Mouse (Mus musculus) mouse embryonic stem cell (cell line): ENCODE data around the gene Kcnq2.

ENCODE experiments used
- in situ Hi-C, 2 experiments: fragments of 300-500 bp; cut with MboI; formaldehyde crosslinking; loops; 1 replicate in 1 of 2; 3 replicates in 1 of 2; pipeline ENCODE4 v1.14.3; 2019 to 2020; ENCODE audit warnings: low sequenced_read_pairs in 2 of 2, low pct_unique_long_range_greater_than_20kb in 1 of 2, mixed read lengths in 1 of 2; ENCODE audit not compliant: unreplicated experiment in 1 of 2

Kcnq2 gene

DNA sequence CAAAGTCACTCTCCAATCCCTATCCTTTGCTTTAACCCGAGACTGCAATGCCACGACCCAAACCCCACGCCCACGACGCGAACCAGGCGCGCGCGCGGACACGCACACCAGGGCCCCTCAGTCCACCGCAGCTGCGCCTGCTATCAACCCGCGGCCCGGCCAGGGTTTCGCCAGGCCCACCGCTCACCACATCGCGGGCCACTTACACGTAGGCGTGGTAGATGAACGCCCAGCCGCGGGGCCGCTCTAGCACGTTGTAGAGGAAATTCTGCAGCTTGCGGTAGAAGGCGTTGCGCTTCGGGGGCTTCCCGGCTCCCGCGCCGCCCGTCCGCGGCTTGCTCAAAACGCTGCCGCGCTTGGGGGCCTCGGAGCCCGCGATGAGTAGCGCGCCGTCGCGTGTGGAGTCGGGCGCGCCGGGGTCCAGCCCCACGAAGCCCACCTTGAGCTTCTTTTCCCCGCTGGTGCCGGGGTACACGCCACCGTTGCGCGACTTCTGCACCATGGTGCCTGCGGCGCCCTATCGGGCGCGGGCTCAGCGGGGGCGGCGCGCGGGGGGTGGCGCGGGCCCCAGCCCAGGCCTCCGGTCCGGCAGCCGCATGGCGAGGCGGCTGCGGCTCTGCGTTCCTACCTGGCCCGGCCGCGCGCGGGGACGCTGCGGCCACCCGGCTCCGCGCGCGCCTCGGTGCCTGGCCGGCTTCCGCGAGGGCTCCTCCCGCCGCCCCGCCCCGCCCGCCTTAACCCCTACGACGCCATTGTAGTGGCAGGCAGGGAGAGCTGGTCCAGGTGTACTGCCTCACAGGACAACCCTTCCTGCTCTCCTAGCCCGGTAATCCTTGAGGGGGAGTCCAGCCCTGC lies at the start of gene Kcnq2:
Gene Kcnq2, minus strand, starts transcription at position 710 of the 855 bp plus-strand sequence.
- in situ Hi-C loops: no loop called here

DNA sequence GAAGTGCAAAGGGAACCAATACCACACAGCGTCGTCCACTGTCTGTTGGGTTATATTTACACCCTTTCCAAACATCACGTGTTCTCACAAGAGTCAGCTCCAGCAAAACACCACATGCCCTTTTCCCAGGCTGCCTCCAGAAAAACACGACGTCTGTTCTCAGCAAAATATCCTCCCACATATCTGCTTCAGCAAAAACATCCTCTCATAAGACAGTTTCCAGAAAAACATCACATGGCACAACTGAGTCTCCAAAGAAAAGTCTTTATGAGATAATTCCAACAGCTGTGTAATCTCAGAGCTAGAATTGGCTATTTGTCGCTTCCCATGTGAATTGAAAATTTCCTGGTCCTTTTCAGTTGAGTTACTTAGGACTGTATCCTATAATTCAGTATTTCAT lies 45.8 kb upstream of the Kcnq2 start:
- in situ Hi-C loops: no loop called here

DNA sequence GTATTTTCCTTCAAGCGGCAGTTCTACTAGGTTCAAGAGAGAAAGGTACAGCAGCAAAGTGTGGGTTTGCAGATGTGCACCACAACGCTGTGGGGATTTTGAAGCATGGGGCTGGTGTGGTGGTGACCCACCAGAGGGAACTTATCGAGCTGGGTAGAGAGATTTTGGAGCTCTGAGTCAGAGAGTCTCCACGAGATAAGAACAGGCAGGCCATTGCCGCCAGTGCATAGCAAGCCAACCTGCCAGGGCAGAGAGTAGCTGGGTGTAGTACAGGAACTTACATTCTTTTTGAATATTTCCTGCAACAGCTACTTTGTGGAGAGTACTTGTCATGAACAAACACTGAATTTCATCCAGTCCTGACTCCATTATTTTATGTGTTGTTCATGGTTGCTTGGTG lies 43.4 kb upstream of the Kcnq2 start:
- in situ Hi-C loops: no loop called here

DNA sequence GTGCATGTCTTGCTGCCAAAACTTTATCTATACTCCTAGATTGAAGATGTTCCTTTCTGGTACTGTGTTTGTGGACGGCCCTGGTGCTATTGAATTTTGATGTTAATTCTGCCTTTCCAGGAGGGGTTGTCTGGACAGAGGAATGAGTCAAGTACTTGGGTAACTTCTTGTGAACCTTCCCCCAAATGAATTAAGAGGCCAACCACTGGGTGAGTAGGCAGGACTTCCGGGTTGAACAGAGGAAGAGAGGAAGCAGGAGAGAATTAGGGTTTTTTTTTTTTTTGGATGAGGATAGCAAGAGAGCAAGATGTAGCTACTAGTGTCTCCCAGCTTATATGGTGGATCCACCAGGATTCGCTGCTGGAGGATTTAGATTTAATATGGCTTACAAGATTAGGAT lies 42.9 kb upstream of the Kcnq2 start:
- in situ Hi-C loops: no loop called here

DNA sequence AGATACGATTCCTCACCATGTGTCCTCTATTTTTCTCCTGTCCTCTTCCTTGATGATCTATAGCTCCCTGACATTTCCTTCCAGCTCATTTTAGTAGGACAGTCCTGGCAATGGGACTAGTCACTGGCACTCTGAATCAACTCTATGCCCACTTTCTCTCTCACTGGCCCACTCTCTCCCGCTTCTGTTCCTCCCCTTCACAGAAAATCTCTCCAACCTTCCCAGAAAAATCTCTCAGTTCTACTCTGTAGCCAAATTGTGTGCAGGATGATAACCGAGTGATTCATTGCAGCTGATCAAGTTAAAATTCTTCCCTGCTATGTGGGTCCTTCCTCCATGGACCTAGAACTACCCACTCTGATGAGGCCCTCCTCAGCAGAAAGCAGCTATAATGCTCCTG lies 39.5 kb upstream of the Kcnq2 start:
- in situ Hi-C loops: no loop called here

DNA sequence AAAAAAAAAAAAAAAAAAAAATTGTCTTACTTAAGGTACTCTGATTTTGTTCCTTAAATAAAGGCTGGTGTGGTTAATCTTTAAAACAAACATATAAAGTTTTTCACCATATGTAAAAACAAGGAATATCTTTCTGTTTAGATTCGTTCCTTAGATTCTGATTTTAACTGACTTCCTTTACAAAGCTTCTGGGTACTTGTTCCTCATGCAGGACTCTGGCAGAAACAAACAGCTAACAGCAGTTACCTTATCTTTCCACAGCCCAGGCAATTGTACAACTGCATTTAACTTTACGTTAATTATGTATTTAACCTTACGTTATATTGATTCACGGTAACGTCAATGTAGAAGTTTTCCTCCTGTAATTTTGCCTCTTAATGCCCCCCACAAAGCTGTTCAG lies 31.4 kb upstream of the Kcnq2 start:
- in situ Hi-C loops: no loop called here

DNA sequence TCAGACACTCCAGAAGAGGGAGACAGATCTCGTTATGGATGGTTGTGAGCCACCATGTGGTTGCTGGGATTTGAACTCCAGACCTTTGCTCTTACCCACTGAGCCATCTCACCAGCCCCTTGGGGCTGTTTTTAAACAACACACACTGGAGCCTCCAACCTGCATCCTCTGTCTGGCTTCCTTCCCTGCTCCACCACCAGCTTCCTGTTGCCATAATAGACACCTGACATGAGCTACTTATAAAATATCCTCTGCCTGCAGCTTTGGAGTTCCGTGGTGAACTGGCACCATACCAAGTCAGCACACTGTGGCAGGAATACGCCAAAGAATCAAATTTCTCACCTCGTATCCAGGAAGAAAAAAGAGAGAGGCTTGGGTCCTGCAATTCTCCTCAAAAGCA lies 25.7 kb upstream of the Kcnq2 start:
- in situ Hi-C loops: no loop called here

DNA sequence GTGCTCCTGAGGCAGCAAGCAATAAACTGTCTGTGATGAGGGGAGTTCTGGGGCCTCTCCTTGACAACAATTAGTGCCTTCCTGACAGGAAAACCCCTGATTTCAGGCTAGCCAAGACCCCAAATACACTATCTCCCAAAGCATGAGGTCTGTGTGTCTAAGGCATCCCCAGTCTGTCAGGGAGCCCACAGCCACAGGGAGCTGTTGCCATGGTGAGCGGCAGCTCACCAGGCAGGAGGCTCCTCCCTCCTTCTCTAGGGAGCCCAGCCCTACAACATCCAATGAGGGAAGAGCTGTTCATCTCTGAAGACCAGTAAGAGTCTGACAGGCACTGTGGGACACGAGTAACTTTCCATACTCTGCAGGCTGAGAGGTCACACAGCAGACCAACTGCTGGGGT lies 24.7 kb upstream of the Kcnq2 start:
- in situ Hi-C loops: no loop called here

DNA sequence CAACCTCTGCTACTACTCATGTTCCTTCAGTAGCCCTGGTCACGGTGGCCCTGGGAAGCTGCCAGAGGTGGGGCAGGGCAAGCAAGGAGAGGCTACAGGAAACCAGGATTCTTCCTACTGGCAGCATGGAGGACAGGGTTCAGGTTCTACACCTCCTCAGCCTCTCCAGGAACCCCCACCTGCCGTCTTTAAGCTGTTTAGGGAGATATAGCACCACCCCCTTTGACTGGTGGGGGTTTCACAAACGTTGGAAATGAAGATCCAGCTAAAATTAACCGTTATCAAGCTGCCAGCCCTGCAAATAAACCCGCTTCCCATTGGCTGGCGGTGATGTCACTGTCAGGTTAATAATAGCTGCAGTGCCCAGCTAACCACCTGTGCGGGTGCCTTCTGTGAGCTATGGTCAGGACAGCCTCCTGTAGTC lies 24.0 kb upstream of the Kcnq2 start:
- in situ Hi-C loops: no loop called here

DNA sequence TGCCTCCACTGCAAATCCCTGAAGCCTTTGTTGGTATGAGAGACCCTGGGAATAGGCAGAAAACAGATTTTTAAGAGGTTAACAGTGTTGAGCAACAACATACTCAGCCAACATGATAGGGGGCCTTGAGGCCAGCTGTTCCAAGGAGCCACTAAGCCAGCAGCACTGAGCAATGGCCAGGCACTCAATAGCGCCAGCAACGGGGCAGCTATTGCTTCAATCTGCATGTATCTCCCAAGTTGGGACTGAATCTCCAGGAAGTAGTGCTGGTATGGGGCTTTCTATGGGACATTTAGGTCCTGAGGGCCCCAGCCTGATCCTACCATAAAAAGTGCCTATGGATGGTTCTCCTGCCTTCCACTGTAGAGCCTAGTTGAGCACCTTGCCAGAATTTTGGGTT lies 23.4 kb upstream of the Kcnq2 start:
- in situ Hi-C loops: no loop called here

DNA sequence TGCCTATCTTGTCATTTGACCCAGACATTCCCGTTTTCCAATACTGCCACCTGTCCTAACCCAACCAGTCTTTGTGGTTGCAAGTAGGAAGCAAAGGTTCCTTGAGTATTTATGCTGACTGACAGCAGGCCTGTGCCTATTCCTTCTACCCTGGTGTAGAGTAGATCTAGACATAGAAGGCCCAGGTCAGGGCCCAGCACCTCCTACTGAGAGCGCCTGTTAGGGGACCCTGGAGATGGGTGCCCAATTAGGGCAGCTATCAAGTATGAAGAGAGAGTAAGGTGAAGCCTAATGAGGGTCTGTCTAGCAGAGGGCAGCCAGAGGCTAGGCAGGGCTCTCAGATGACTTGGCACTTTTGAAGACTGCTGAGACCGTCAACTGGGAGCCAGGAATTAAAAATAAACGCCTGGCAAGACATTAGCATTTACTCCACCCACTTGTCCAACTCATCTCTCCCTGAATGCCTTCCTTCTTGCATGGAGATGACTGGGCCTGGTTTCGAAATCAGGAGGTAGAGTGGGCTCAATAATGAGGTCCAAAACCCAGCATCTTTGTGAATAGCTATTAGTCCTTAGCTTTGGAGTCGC lies 22.7 kb upstream of the Kcnq2 start:
- in situ Hi-C loops: no loop called here

DNA sequence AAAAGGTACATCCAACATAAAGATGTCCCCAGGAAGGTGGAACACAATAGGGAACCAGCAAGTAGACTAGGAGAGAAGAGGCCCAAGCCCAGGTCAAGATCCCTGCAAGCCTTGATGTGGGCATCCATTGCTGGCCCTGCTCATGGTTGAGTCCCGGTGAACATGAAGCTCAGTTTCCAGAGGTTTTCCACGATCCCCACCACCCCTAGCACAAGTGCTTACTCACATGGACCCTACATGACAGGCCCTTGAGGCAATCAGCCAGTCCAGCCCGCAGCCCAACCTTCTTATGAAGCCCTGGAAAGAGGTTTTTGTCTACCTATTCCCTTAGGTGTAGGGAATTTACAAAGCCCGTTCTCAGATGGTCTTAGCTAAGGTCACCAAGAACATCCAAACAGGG lies 22.1 kb upstream of the Kcnq2 start:
- in situ Hi-C loops: no loop called here

DNA sequence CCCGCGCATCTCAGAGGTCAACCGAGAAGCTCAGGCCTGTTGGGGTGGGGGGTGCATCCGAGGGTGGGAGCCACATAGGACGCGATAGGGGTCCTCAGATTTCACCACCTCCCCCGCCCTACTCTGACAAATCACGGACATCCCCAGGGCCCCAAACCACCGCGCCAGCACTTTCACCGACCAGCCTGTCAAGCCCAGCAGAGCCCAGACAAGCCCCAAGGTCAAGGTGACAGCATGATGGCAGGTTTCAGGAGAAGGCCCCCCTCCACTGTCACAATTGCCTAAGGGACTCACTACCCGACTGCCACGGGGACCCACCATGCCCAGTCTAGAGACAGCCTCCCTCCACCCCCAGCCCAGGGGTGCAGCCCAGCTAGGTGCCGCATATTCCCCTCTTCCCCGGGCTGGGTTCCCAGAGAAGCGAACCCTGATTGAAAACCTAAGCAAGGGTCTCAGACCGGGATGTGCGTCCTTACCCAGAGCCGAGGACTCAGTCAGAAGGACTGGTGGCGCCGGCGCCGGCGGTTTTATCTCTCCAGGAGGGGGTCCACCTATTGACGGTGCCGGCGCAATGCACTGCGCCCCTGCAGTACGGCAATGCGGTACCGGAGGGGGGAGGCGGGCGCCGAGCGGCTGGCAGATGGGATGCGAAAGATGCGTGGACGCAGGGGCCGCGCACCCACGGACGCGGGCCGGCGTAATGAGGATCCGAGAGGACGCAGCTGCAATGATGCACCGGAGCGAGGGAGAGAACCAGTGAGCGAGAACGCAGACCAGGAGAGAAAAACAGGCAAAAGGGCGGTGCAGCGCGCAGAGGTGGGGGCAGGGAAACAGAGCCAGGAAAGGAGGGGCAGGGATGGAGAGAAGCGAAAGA lies 21.4 kb upstream of the Kcnq2 start, which contains the start of gene Eef1a2:
Gene Eef1a2, minus strand, starts transcription at position 767 of the 874 bp plus-strand sequence.
- in situ Hi-C loops: no loop called here

DNA sequence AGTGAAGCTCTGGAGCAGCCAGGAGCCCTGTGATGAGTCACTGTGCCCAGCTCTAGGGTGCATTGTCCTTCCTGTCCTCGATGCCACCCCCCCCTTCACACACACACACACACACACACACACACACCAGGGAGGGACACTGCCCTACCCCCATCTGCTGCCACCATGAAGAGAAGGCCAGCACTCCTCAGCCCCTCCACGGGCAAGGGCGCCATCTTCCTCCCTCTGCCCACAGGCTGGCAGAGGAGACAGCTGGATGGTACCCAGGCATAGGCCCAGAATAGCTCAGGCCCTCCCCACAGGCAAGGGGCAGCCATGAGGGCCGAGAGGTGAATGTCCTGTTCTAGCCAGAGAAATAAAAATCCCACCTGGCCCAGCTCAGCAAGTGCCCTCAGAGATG lies 20.7 kb upstream of the Kcnq2 start:
- in situ Hi-C loops: no loop called here

DNA sequence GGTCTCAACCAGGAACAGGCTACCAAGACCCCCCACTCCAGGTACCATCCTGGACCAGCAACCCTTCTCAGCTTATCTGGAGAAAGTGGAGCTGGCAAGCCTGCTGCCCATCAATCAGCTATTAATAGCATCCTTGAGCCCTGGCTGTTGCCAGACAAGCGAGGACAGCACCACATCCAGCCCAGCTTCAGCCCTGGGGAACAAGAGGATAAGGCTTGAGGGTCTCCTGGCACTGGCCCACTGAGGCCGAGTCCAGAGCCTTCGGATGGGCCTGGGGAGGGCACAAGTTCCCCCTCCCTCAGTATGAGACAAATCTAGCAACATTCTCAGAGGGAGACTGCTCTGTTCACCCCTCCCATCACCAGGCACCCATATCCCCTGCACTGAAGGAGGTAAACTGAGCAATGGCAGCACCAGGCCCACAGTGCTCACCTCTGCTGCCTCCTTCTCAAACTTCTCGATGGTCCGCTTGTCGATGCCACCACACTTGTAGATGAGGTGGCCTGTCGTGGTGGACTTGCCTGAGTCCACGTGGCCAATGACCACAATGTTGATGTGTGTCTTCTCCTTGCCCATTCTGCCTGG lies 19.8 kb upstream of the Kcnq2 start:
- in situ Hi-C loops: no loop called here

DNA sequence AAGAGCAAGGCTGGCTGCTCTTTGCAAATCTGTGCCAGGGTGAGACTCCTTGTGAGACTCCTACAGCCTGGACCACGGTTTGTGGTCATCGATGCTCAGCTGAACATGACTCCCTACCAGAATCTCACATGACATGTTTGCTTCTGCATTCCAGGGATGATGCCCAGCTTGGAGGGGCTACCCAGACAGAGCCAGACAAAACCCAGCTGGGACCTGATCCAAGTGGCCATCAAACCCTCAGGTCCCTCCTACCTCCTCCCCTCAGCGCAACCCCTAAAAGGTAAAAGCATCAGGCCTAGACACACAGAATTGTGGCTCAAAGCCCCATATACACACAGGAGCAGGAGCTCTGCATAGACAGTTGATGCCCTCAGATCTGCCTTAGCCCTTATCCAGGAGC lies 19.3 kb upstream of the Kcnq2 start:
- in situ Hi-C loops: no loop called here

DNA sequence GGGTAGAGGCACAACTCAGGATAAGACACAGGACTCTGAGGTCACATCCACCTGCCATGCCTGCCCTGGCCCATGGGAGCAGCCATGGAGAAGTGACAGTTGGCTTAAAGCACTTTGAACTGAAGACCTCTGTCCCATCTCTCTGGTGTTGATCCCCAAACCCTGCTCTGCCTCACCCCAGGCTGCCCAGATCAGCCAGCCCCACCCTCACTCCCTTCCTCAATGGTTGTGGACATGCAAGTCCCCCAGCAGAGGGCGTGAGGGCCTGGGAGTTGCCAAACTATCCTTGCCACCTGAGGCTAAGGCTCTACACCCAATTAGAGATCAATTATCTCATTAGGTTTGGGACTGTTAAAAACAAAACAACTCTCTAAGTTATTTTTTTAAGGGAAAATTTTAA lies 18.7 kb upstream of the Kcnq2 start:
- in situ Hi-C loops: no loop called here

DNA sequence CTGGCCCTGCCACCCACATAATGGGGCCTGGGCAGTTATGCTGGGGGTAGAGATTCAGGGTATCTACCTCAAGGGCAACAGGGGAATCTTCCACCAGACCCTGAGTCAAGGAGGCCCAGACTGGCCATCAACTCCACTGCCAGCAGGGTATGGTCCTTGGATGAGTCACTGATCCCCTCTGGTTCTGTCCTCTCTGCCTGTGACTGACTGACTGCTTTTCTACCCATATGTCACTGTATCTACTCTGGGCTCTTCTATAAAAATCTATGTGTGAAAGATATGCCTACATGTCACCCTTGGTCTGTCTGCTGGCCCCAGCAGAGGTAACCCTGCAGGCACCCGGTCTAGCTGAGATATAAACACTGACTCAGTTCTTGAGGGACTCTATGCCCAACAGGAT lies 18.0 kb upstream of the Kcnq2 start:
- in situ Hi-C loops: no loop called here

DNA sequence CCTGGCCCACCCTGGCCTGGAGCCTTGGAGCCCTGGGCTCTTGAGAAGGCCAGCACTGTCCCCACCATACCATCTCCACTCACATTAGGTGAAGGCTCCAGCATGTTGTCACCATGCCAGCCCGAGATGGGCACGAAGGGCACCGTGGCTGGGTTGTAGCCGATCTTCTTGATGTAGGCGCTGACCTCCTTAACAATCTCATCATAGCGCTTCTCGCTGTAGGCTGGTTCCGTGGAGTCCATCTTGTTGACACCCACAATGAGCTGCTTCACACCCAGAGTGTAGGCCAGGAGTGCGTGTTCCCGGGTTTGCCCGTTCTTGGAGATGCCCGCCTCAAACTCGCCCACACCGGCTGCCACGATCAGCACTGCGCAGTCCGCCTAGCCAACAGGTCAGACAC lies 17.6 kb upstream of the Kcnq2 start:
- in situ Hi-C loops: no loop called here
